Mouse (Mus musculus) MEL (cell line): ENCODE results near the gene 2010300C02Rik. TPM values are rescaled to one million over a fixed set of nuclear protein-coding genes. Genes with fewer than 3 reads are reported as not detected.
"Not testable (repeated sequence)": the region's sequence is repeated elsewhere in the genome, so short reads cannot be mapped to it uniquely, and the experiment has no call there.

Experiments
- DNase-seq: peaks from one replicate; pipeline ENCODE4 v3.0.0; 2011; ENCODE audit warnings: low read depth, low spot score
- H3K27ac ChIP-seq: 2 replicates; pipeline ENCODE4 v1.5.1; 2012; ENCODE audit warnings: low read depth, mild to moderate bottlenecking, control low read depth, low read length, moderate library complexity; ENCODE audit not compliant: control insufficient read depth
- H3K27me3 ChIP-seq, 2 experiments: fragments of 150-350 bp in 1 of 2; sonication (generic) in 1 of 2; 2 replicates each; pipeline ENCODE4 v1.6.1; 2012; ENCODE audit warnings: low read length in 2 of 2, mild to moderate bottlenecking in 2 of 2, improper control_type of control experiment in 1 of 2, moderate library complexity in 1 of 2; ENCODE audit not compliant: insufficient read depth in 2 of 2, control insufficient read depth in 1 of 2
- H3K36me3 ChIP-seq, 2 experiments: 2 replicates each; pipeline ENCODE4 v1.6.1; 2012 to 2014; ENCODE audit warnings: low read length in 2 of 2, improper control_type of control experiment in 1 of 2, inconsistent platforms in 1 of 2, mild to moderate bottlenecking in 1 of 2; ENCODE audit not compliant: insufficient read depth in 2 of 2, control insufficient read depth in 1 of 2
- H3K4me1 ChIP-seq, 2 experiments: fragments of 150-350 bp in 1 of 2; sonication (generic) in 1 of 2; 2 replicates each; pipeline ENCODE4 v1.6.1; 2012; ENCODE audit warnings: low read length in 2 of 2, improper control_type of control experiment in 1 of 2, mild to moderate bottlenecking in 1 of 2; ENCODE audit not compliant: insufficient read depth in 2 of 2, control insufficient read depth in 1 of 2
- H3K4me3 ChIP-seq, 2 experiments: fragments of 150-350 bp in 1 of 2; sonication (generic) in 1 of 2; 2 replicates each; pipeline ENCODE4 v1.5.1; 2012; ENCODE audit warnings: low read depth in 2 of 2, low read length in 2 of 2, mild to moderate bottlenecking in 2 of 2, moderate library complexity in 2 of 2, control low read depth in 1 of 2, improper control_type of control experiment in 1 of 2; ENCODE audit not compliant: control insufficient read depth in 1 of 2, insufficient read depth in 1 of 2
- H3K79me2 ChIP-seq: 2 replicates; pipeline ENCODE4 v1.6.1; 2012; ENCODE audit warnings: mild to moderate bottlenecking, low read length, moderate library complexity; ENCODE audit not compliant: control insufficient read depth, poor library complexity, insufficient read depth
- H3K9ac ChIP-seq: 2 replicates; pipeline ENCODE4 v1.6.1; 2012; ENCODE audit warnings: low read depth, mild to moderate bottlenecking, control low read depth, low read length, moderate library complexity; ENCODE audit not compliant: control insufficient read depth, poor library complexity, severe bottlenecking
- H3K9me3 ChIP-seq: fragments of 150-350 bp; sonication (generic); replicated peaks from 2 replicates; pipeline ENCODE4 v1.6.1; 2012; ENCODE audit warnings: mild to moderate bottlenecking, low read length, improper control_type of control experiment, moderate library complexity; ENCODE audit not compliant: insufficient read depth
- BHLHE40 ChIP-seq: IDR thresholded peaks from 2 replicates; pipeline ENCODE4 v1.6.1; 2012; ENCODE audit warnings: low read depth, mild to moderate bottlenecking, inconsistent platforms, low read length, improper control_type of control experiment, borderline replicate concordance
- CHD2 ChIP-seq: IDR thresholded peaks from 2 replicates; pipeline ENCODE4 v1.6.1; 2011; ENCODE audit warnings: low read length, improper control_type of control experiment
- CTCF ChIP-seq, 3 experiments: IDR thresholded peaks in 2 of 3; conservative IDR thresholded peaks in 1 of 3; 2 replicates each; pipeline ENCODE4 v1.5.1; 2011 to 2012; ENCODE audit warnings: low read length in 3 of 3, low read depth in 2 of 3, mild to moderate bottlenecking in 2 of 3, improper control_type of control experiment in 1 of 3, inconsistent platforms in 1 of 3, mixed read lengths in 1 of 3, moderate library complexity in 1 of 3; ENCODE audit not compliant: control insufficient read depth in 1 of 3, insufficient read depth in 1 of 3, poor library complexity in 1 of 3, severe bottlenecking in 1 of 3
- ELF1 ChIP-seq: IDR thresholded peaks from 2 replicates; pipeline ENCODE4 v1.6.1; 2014; ENCODE audit warnings: low read depth, mild to moderate bottlenecking, inconsistent platforms, low read length, improper control_type of control experiment, moderate library complexity
- EP300 ChIP-seq, 2 experiments: IDR thresholded peaks; 2 replicates each; pipeline ENCODE4 v1.6.1; 2011; ENCODE audit warnings: improper control_type of control experiment in 2 of 2, low read length in 2 of 2, low read depth in 1 of 2, mild to moderate bottlenecking in 1 of 2
- ETS1 ChIP-seq: IDR thresholded peaks from 2 replicates; pipeline ENCODE4 v1.6.1; 2012; ENCODE audit warnings: low read depth, mild to moderate bottlenecking, inconsistent platforms, low read length, improper control_type of control experiment, moderate library complexity
- GABPA ChIP-seq: IDR thresholded peaks from 2 replicates; pipeline ENCODE4 v1.6.1; 2012; ENCODE audit warnings: low read depth, mild to moderate bottlenecking, inconsistent platforms, low read length, improper control_type of control experiment, moderate library complexity
- GATA1 ChIP-seq: IDR thresholded peaks from 2 replicates; pipeline ENCODE4 v1.6.1; 2011; ENCODE audit warnings: low read depth, low read length, improper control_type of control experiment
- HCFC1 ChIP-seq: IDR thresholded peaks from 2 replicates; pipeline ENCODE4 v1.6.1; 2012; ENCODE audit warnings: low read depth, mild to moderate bottlenecking, inconsistent platforms, low read length, improper control_type of control experiment, moderate library complexity
- JUND ChIP-seq: IDR thresholded peaks from 2 replicates; pipeline ENCODE4 v1.6.1; 2011; ENCODE audit warnings: low read depth, mild to moderate bottlenecking, improper control_type of control experiment, low read length
- KAT2A ChIP-seq: conservative IDR thresholded peaks from 2 replicates; pipeline ENCODE4 v1.6.1; 2012; ENCODE audit warnings: low read depth, low read length, improper control_type of control experiment, inconsistent platforms
- MAX ChIP-seq: IDR thresholded peaks from 2 replicates; pipeline ENCODE4 v1.6.1; 2011; ENCODE audit warnings: low read length, improper control_type of control experiment
- MXI1 ChIP-seq: IDR thresholded peaks from 2 replicates; pipeline ENCODE4 v1.6.1; 2011; ENCODE audit warnings: mild to moderate bottlenecking, low read depth, low read length, improper control_type of control experiment
- MYC ChIP-seq: IDR thresholded peaks from 2 replicates; pipeline ENCODE4 v1.6.1; 2011; ENCODE audit warnings: low read depth, mild to moderate bottlenecking, low read length, improper control_type of control experiment, moderate library complexity
- NELFE ChIP-seq: IDR thresholded peaks from 2 replicates; pipeline ENCODE4 v1.6.1; 2011; ENCODE audit warnings: low read depth, low read length, improper control_type of control experiment
- NRF1 ChIP-seq: IDR thresholded peaks from 2 replicates; pipeline ENCODE4 v1.6.1; 2014; ENCODE audit warnings: low read depth, mild to moderate bottlenecking, inconsistent platforms, low read length, improper control_type of control experiment, moderate library complexity; ENCODE audit not compliant: poor library complexity, insufficient read depth, severe bottlenecking
- POLR2AphosphoS2 ChIP-seq: IDR thresholded peaks from 2 replicates; pipeline ENCODE4 v1.6.1; 2011; ENCODE audit warnings: low read length, improper control_type of control experiment
- POLR2AphosphoS5 ChIP-seq: IDR thresholded peaks from 2 replicates; pipeline ENCODE4 v1.6.1; 2012; ENCODE audit warnings: low read depth, borderline replicate concordance, mild to moderate bottlenecking, inconsistent platforms, low read length, moderate library complexity, mixed read lengths
- RAD21 ChIP-seq: IDR thresholded peaks from 2 replicates; pipeline ENCODE4 v1.6.1; 2011; ENCODE audit warnings: mild to moderate bottlenecking, low read depth, low read length, improper control_type of control experiment
- RCOR1 ChIP-seq: IDR thresholded peaks from 2 replicates; pipeline ENCODE4 v1.6.1; 2012; ENCODE audit warnings: low read depth, mild to moderate bottlenecking, inconsistent platforms, low read length, improper control_type of control experiment
- SIN3A ChIP-seq: IDR thresholded peaks from 2 replicates; pipeline ENCODE4 v1.6.1; 2012; ENCODE audit warnings: low read length, improper control_type of control experiment, inconsistent platforms
- UBTF ChIP-seq: IDR thresholded peaks from 2 replicates; pipeline ENCODE4 v1.6.1; 2012; ENCODE audit warnings: low read depth, mild to moderate bottlenecking, inconsistent platforms, low read length, improper control_type of control experiment, moderate library complexity, borderline replicate concordance; ENCODE audit not compliant: insufficient read depth
- USF1 ChIP-seq: IDR thresholded peaks from 2 replicates; pipeline ENCODE4 v1.6.1; 2014; ENCODE audit warnings: low read depth, mild to moderate bottlenecking, inconsistent platforms, low read length, improper control_type of control experiment, moderate library complexity
- USF2 ChIP-seq, 2 experiments: IDR thresholded peaks; 2 replicates each; pipeline ENCODE4 v1.6.1; 2011 to 2012; ENCODE audit warnings: improper control_type of control experiment in 2 of 2, low read length in 2 of 2, borderline replicate concordance in 1 of 2, inconsistent platforms in 1 of 2, low read depth in 1 of 2, mild to moderate bottlenecking in 1 of 2; ENCODE audit not compliant: insufficient read depth in 1 of 2
- ZC3H11A ChIP-seq: IDR thresholded peaks from 2 replicates; pipeline ENCODE4 v1.6.1; 2012; ENCODE audit warnings: low read depth, mild to moderate bottlenecking, inconsistent platforms, low read length, improper control_type of control experiment
- ZMIZ1 ChIP-seq: IDR thresholded peaks from 2 replicates; pipeline ENCODE4 v1.6.1; 2012; ENCODE audit warnings: low read depth, mild to moderate bottlenecking, inconsistent platforms, low read length, improper control_type of control experiment, moderate library complexity
- polyA plus RNA-seq, 2 experiments: library from polyadenylated mRNA; stranded (reverse) in 1 of 2; unstranded in 1 of 2; fragments of >175 nt in 1 of 2; fragments of >200 nt in 1 of 2; gene quantifications; 2 replicates each; pipeline versions ENCODE4 v1.2.1 to v1.2.4; 2012; ENCODE audit warnings: low replicate concordance in 2 of 2, low read depth in 1 of 2; ENCODE audit not compliant: insufficient read length in 2 of 2, insufficient read depth in 1 of 2, missing spikeins in 1 of 2
- total RNA-seq: library from RNA; depleted of rRNA; stranded (reverse); fragments of 300-350 nt; gene quantifications from 2 replicates; pipeline ENCODE4 v1.2.3, GENCODE M21; 2012

The 2010300C02Rik gene
- total and polyA plus RNA-seq, 3 experiments, result not detected

- Histone ChIP-seq H3K36me3 (no peaks in the 10 kb centered on the region), H3K27me3 (peaks cover 2 to 12% of the 10 kb centered on the region in 2 experiments; a peak in 3 of 4 replicates), H3K9ac (no peak overlapping the region), H3K4me3 (no peak overlapping the region), H3K79me2 (no peaks in the 10 kb centered on the region), H3K4me1 (no peaks in the 10 kb centered on the region; a peak in 1 of 4 replicates), H3K9me3 (no peaks in the 10 kb centered on the region), H3K27ac (no peak overlapping the region)
- no peak for TF ChIP-seq ETS1
- TF ChIP-seq MYC, result no peak
- no peak for TF ChIP-seq POLR2AphosphoS2
- no peak for TF ChIP-seq HCFC1
- TF ChIP-seq RAD21, result no peak
- TF ChIP-seq EP300 (IDR thresholded peaks at IDR 0.05; ENCODE audit: low read depth in 1 of 2, low read length in 2 of 2), result no peak
- no peak for TF ChIP-seq USF1
- no peak for TF ChIP-seq BHLHE40
- TF ChIP-seq MAX, result no peak
- DNase-seq, result no peak
Observed at GRCm38 (mm10) chr1:37611032-37611431, 108.9 kb downstream of the 2010300C02Rik start.

- no peak overlapping the region for H3K27ac ChIP-seq
- no peak overlapping the region for H3K4me3 ChIP-seq
- no peak for DNase-seq
- H3K36me3 ChIP-seq, result no peaks in the 10 kb centered on the region
- no peak overlapping the region for H3K9ac ChIP-seq
- H3K4me1 ChIP-seq, result no peaks in the 10 kb centered on the region; a peak in 1 of 4 replicates
- no peaks in the 10 kb centered on the region for H3K79me2 ChIP-seq
- H3K27me3 ChIP-seq, result peaks cover 0 to 10% of the 10 kb centered on the region in 2 experiments; a peak in 2 of 4 replicates
- no peaks in the 10 kb centered on the region for H3K9me3 ChIP-seq
- TF ChIP-seq ETS1, result no peak
- TF ChIP-seq SIN3A, result no peak
- no peak for TF ChIP-seq ELF1
- TF ChIP-seq ZMIZ1, result no peak
- no peak for TF ChIP-seq NELFE
- TF ChIP-seq RCOR1, result no peak
- TF ChIP-seq UBTF, result no peak
- no peak for TF ChIP-seq JUND
- no peak for TF ChIP-seq MXI1
- TF ChIP-seq HCFC1, result no peak
- no peak for TF ChIP-seq GATA1
- no peak for TF ChIP-seq CHD2
- no peak for TF ChIP-seq POLR2AphosphoS5
- TF ChIP-seq CTCF (IDR thresholded peaks at IDR 0.05 in 2 of 3, conservative IDR thresholded peaks at IDR 0.05 in 1 of 3; ENCODE audit: control insufficient read depth in 1 of 3, insufficient read depth in 1 of 3, low read depth in 2 of 3, low read length in 3 of 3, poor library complexity in 1 of 3, severe bottlenecking in 1 of 3), result no peak
- no peak for TF ChIP-seq ZC3H11A
- TF ChIP-seq GABPA, result no peak
- no peak for TF ChIP-seq USF2 (IDR thresholded peaks at IDR 0.05; ENCODE audit: borderline replicate concordance in 1 of 2, insufficient read depth in 1 of 2, low read depth in 1 of 2, low read length in 2 of 2)
- TF ChIP-seq KAT2A, result no peak
- TF ChIP-seq NRF1, result no peak
- TF ChIP-seq, all 39 proteins: peak for 0
Observed at GRCm38 (mm10) chr1:37610242-37610641, 109.6 kb downstream of the 2010300C02Rik start.

GRCm38 (mm10) chr1:37605694-37606093 lies 114.2 kb downstream of the 2010300C02Rik start:
- not testable (repeated sequence) for H3K36me3 ChIP-seq, H3K27ac ChIP-seq, H3K79me2 ChIP-seq, DNase-seq, H3K9ac ChIP-seq, H3K4me1 ChIP-seq, H3K9me3 ChIP-seq, H3K4me3 ChIP-seq, H3K27me3 ChIP-seq
